Mouse (Mus musculus) intestine, postnatal 0 days (tissue): ENCODE measurements around the gene Gin1. TPM values are rescaled to one million over a fixed set of nuclear protein-coding genes. Genes with fewer than 3 reads are reported as not detected.

Experiments used
- ATAC-seq: fragments of 200-750 bp; cut with Nextera tagmentation; 2 replicates; pipeline ENCODE4 v1.8.0; 2017; ENCODE audit warnings: mild to moderate bottlenecking, moderate TSS enrichment, moderate library complexity
- H3K27ac ChIP-seq: fragments of 300-500 bp; sonication (generic); 2 replicates; pipeline ENCODE4 v1.5.1; 2014; ENCODE audit warnings: mild to moderate bottlenecking, low read depth, low read length, moderate library complexity
- H3K27me3 ChIP-seq: fragments of 300-500 bp; sonication (generic); replicated peaks from 2 replicates; pipeline ENCODE4 v1.6.1; 2014; ENCODE audit warnings: low read length, mixed read lengths; ENCODE audit not compliant: control insufficient read depth, insufficient read depth
- H3K36me3 ChIP-seq: fragments of 300-500 bp; sonication (generic); 2 replicates; pipeline ENCODE4 v1.6.1; 2014; ENCODE audit warnings: mild to moderate bottlenecking, moderate library complexity; ENCODE audit not compliant: control insufficient read depth, insufficient read depth
- H3K4me1 ChIP-seq: fragments of 300-500 bp; sonication (generic); replicated peaks from 2 replicates; pipeline ENCODE4 v1.6.1; 2014; ENCODE audit warnings: antibody characterized with exemption, low read length, mixed read lengths; ENCODE audit not compliant: control insufficient read depth, insufficient read depth
- H3K4me2 ChIP-seq: fragments of 300-500 bp; sonication (generic); replicated peaks from 2 replicates; pipeline ENCODE4 v1.6.1; 2014; ENCODE audit warnings: low read depth, mild to moderate bottlenecking, moderate library complexity
- H3K4me3 ChIP-seq: fragments of 300-500 bp; sonication (generic); 2 replicates; pipeline ENCODE4 v1.5.1; 2014; ENCODE audit warnings: low read depth, low read length
- H3K9ac ChIP-seq: fragments of 300-500 bp; sonication (generic); 2 replicates; pipeline ENCODE4 v1.6.1; 2014; ENCODE audit warnings: mild to moderate bottlenecking, low read depth, low read length
- H3K9me3 ChIP-seq: fragments of 300-500 bp; sonication (generic); 2 replicates; pipeline ENCODE4 v1.6.1; 2016; ENCODE audit warnings: mixed run types; ENCODE audit not compliant: control insufficient read depth
- CTCF ChIP-seq: sonication (generic); IDR thresholded peaks from 2 replicates; pipeline ENCODE4 v1.5.1; 2016; ENCODE audit warnings: low read depth, mild to moderate bottlenecking, control low read depth, antibody characterized with exemption, moderate library complexity
- WGBS: fragments of 180-500 bp; shearing (Covaris S2); extraction: QIAGEN DNeasy Blood & Tissue Kit; methylation state at CpG from one replicate; pipeline ENCODE4 v1.1.7; 2014; 5-methylcytosine and 5-hydroxymethylcytosine counted together
- polyA plus RNA-seq: library from polyadenylated mRNA; unstranded; fragments of >200 nt; fragmentation: Nextera tagmentation; extraction: Ambion mirVana; gene quantifications from 2 replicates; pipeline ENCODE4 v1.2.1, GENCODE M21; 2015

Gin1 gene
- polyA plus RNA-seq, 1 experiment from 2014 or later: 12.4 TPM

DNA sequence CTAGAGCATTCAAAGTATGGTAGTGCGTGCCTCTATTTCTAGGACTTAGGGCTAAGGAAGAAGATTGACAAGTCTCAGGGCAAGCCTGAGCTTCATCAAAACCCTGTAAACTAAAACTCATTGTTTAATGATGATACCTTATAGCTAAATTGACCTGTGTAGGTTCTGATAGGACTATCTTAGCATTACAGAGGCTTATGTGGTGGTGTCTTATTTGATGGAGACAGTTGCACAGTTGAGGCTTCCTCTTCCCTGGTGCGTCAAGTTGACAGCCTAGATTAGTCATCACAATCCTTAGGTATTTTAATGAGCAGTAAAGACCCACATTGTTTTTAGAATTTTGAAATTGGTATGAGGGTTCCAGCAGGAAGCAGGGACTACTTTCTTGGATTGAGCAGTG is 4.0 kb downstream of the Gin1 start:
- WGBS: 94% methylated on average over 2 of the region's 2 CpGs
- Histone ChIP-seq H3K36me3 (peaks cover 3% of the 10 kb centered on the region; the same call in 1 of the 2 replicates), H3K9me3 (no peaks in the 10 kb centered on the region), H3K4me2 (no peak overlapping the region), H3K27ac (no peak overlapping the region), H3K4me3 (no peak overlapping the region), H3K9ac (no peak overlapping the region), H3K27me3 (no peaks in the 10 kb centered on the region), H3K4me1 (no peaks in the 10 kb centered on the region)
- no peak for ATAC-seq
- no peak for TF ChIP-seq CTCF

DNA sequence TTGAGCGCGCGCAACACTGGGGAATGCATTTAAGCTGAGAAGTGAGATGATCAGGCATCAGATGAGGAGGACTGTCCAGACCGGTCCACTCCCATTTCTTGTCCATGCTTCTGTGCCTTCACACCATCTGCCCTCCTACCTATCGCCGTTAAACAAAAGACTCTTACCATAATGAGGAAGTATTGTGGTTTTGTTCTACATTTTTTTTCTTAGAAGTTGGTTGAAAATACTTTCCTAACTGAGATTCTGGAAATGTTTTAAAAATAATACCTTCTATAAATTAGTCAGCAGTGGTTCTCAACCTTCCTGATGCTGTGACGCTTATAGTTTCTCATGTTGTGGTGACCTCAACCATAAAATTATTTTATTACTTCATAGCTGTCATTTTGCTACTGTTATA is 11.7 kb downstream of the Gin1 start:
- H3K27me3 ChIP-seq: no peaks in the 10 kb centered on the region
- no peak overlapping the region for H3K9ac ChIP-seq
- TF ChIP-seq CTCF: no peak
- no peak overlapping the region for H3K4me2 ChIP-seq
- WGBS: 92% methylated on average over 7 of the region's 7 CpGs
- H3K9me3 ChIP-seq: no peaks in the 10 kb centered on the region
- peaks cover 8% of the 10 kb centered on the region; the same call in 1 of the 2 replicates for H3K36me3 ChIP-seq
- no peaks in the 10 kb centered on the region for H3K4me1 ChIP-seq
- no peak overlapping the region for H3K27ac ChIP-seq
- no peak for ATAC-seq
- no peak overlapping the region for H3K4me3 ChIP-seq

DNA sequence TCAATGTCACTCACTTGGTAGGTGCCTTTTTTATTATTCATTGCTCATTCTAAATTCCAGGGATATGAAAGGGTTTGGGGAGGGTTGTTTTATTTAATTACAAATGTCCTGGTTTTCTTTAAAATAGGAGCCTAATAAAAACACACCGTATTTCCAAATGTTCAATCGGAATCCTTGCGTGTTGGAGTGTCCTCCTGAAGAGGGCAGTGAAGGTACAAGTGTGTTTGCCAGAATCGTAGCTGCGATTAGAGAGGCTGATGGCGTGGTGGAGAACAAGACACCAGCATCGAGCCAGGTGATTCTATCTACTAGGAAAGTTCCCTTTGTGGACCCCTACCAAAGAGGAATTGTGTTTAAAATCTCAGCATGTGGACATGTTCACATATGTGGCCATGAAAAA is 15.0 kb downstream of the Gin1 start:
- H3K27me3 ChIP-seq: no peaks in the 10 kb centered on the region
- no peak for ATAC-seq
- H3K4me1 ChIP-seq: no peaks in the 10 kb centered on the region
- no peak for TF ChIP-seq CTCF
- H3K4me2 ChIP-seq: no peak overlapping the region
- no peak overlapping the region for H3K4me3 ChIP-seq
- 76% methylated on average over 7 of the region's 7 CpGs for WGBS
- peaks cover 5% of the 10 kb centered on the region; the same call in 1 of the 2 replicates for H3K36me3 ChIP-seq
- no peaks in the 10 kb centered on the region for H3K9me3 ChIP-seq
- no peak overlapping the region for H3K27ac ChIP-seq
- H3K9ac ChIP-seq: no peak overlapping the region

- 90% methylated on average over 11 of the region's 11 CpGs for WGBS
- no peak for TF ChIP-seq CTCF
- ATAC-seq: no peak
Observed at GRCm38 (mm10) chr1:97785685-97786393, 15.9 kb downstream of the Gin1 start.

GRCm38 (mm10) chr1:97787674-97788073 is 17.7 kb downstream of the Gin1 start:
- Histone ChIP-seq H3K9me3 (no peaks in the 10 kb centered on the region), H3K27me3 (no peaks in the 10 kb centered on the region), H3K4me3 (no peak overlapping the region), H3K9ac (no peak overlapping the region), H3K36me3 (peaks cover 5% of the 10 kb centered on the region; the same call in 1 of the 2 replicates), H3K4me1 (no peaks in the 10 kb centered on the region), H3K27ac (no peak overlapping the region), H3K4me2 (no peak overlapping the region)
- WGBS: 63% methylated on average over 3 of the region's 3 CpGs
- no peak for TF ChIP-seq CTCF
- ATAC-seq: no peak

More at GRCm38 (mm10) chr1:97785685-97786393, 15.9 kb downstream of the Gin1 start:
- Histone ChIP-seq H3K4me2 (no peak overlapping the region), H3K9ac (no peak overlapping the region), H3K27ac (no peak overlapping the region), H3K9me3 (no peaks in the 10 kb centered on the region), H3K27me3 (no peaks in the 10 kb centered on the region), H3K4me3 (no peak overlapping the region), H3K36me3 (peaks cover 5% of the 10 kb centered on the region; the same call in 1 of the 2 replicates), H3K4me1 (no peaks in the 10 kb centered on the region)

GRCm38 (mm10) chr1:97788490-97788889 is 18.5 kb downstream of the Gin1 start:
- Histone ChIP-seq H3K9me3 (no peaks in the 10 kb centered on the region), H3K27ac (no peak overlapping the region), H3K4me1 (no peaks in the 10 kb centered on the region), H3K36me3 (peaks cover 5% of the 10 kb centered on the region; the same call in 1 of the 2 replicates), H3K4me2 (no peak overlapping the region), H3K9ac (no peak overlapping the region), H3K4me3 (no peak overlapping the region), H3K27me3 (no peaks in the 10 kb centered on the region)
- 87% methylated on average over 2 of the region's 2 CpGs for WGBS
- TF ChIP-seq CTCF: no peak
- no peak for ATAC-seq
